Mouse (Mus musculus) liver, embryonic 11.5 days (tissue): Measurements from ENCODE around the gene Cdk5rap3. TPM values are rescaled to one million over a fixed set of nuclear protein-coding genes. Genes with fewer than 3 reads are reported as not detected.

Source experiments
- ATAC-seq: fragments of 200-750 bp; cut with Nextera tagmentation; replicated peaks from 2 replicates; pipeline ENCODE4 v1.8.0; 2017; ENCODE audit warnings: moderate number of reproducible peaks, mild to moderate bottlenecking, moderate TSS enrichment, moderate library complexity; ENCODE audit not compliant: low FRiP score
- DNase-seq: peaks from one replicate; pipeline ENCODE4 v3.0.0-alpha.2; 2017; ENCODE audit warnings: low spot score
- H3K27ac ChIP-seq: fragments of 300-500 bp; sonication (generic); 2 replicates; pipeline ENCODE4 v1.5.1; 2014; ENCODE audit warnings: mild to moderate bottlenecking, low read depth, low read length, control low read depth
- H3K27me3 ChIP-seq: fragments of 300-500 bp; sonication (generic); replicated peaks from 2 replicates; pipeline ENCODE4 v1.6.1; 2014; ENCODE audit warnings: low read length, mixed read lengths; ENCODE audit not compliant: control insufficient read depth, insufficient read depth
- H3K36me3 ChIP-seq: fragments of 300-500 bp; sonication (generic); 2 replicates; pipeline ENCODE4 v1.6.1; 2014; ENCODE audit warnings: mild to moderate bottlenecking, low read length, moderate library complexity, mixed read lengths; ENCODE audit not compliant: control insufficient read depth, insufficient read depth
- H3K4me1 ChIP-seq: fragments of 300-500 bp; sonication (generic); replicated peaks from 2 replicates; pipeline ENCODE4 v1.6.1; 2014; ENCODE audit warnings: low read length, mixed read lengths; ENCODE audit not compliant: control insufficient read depth, insufficient read depth
- H3K4me2 ChIP-seq: fragments of 300-500 bp; sonication (generic); 2 replicates; pipeline ENCODE4 v1.6.1; 2014; ENCODE audit warnings: mild to moderate bottlenecking, control low read depth, moderate library complexity
- H3K4me3 ChIP-seq: fragments of 300-500 bp; sonication (generic); 2 replicates; pipeline ENCODE4 v1.5.1; 2014; ENCODE audit warnings: low read depth, low read length, control low read depth
- H3K9ac ChIP-seq: fragments of 300-500 bp; sonication (generic); 2 replicates; pipeline ENCODE4 v1.6.1; 2014; ENCODE audit warnings: low read depth, low read length, control low read depth
- H3K9me3 ChIP-seq: fragments of 300-500 bp; sonication (generic); 2 replicates; pipeline ENCODE4 v1.6.1; 2016; ENCODE audit warnings: low read length, inconsistent platforms, mixed read lengths; ENCODE audit not compliant: control insufficient read depth
- WGBS: fragments of 180-500 bp; shearing (Covaris S2); extraction: QIAGEN DNeasy Blood & Tissue Kit; methylation state at CpG from one replicate; pipeline ENCODE4 v1.1.7; 2014; 5-methylcytosine and 5-hydroxymethylcytosine counted together
- polyA plus RNA-seq: library from polyadenylated mRNA; unstranded; fragments of >200 nt; fragmentation: Nextera tagmentation; extraction: Ambion mirVana; gene quantifications from 2 replicates; pipeline ENCODE4 v1.2.1, GENCODE M21; 2014

Gene Cdk5rap3
- polyA plus RNA-seq, 1 experiment from 2014 or later = 69.6 TPM

- Histone ChIP-seq H3K4me3 (no peak overlapping the region), H3K27me3 (peaks cover 35% of the 10 kb centered on the region), H3K36me3 (no peaks in the 10 kb centered on the region), H3K27ac (peak overlapping the region; percentile 54), H3K4me1 (peaks cover 34% of the 10 kb centered on the region), H3K9me3 (no peaks in the 10 kb centered on the region), H3K4me2 (peak overlapping the region; percentile 66), H3K9ac (no peak overlapping the region)
- DNase-seq (no peak), ATAC-seq (no peak)
- 19% methylated on average over 13 of the region's 13 CpGs for WGBS
These were observed 39.8 kb downstream of the Cdk5rap3 start for GRCm38 (mm10) chr11:96876300-96877040.

DNA sequence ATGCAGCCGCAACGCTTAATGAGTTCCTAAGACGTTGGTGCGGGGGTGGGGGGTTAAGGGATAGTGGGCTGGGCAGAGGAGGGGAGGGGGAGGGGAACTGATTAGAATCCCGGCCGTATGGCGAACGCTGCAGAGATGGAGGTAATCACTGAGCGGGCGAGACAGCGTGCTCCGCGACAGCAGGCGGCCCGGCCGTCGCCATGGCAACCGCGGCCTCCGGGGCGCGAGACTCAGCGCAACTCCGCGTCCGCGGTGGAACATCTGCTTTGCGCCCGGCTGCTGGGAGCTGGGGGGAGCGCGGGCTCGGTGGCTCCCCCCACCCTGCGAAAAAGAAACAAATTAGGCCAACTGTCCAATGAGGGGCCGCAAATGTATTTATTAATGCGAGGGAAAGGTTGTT is 40.6 kb downstream of the Cdk5rap3 start:
- Histone ChIP-seq H3K27me3 (peaks cover 35% of the 10 kb centered on the region), H3K4me1 (peaks cover 34% of the 10 kb centered on the region), H3K9ac (no peak overlapping the region), H3K36me3 (no peaks in the 10 kb centered on the region), H3K4me3 (peak overlapping the region; percentile 34), H3K27ac (no peak overlapping the region; the same call in 1 of the 2 replicates), H3K4me2 (peak overlapping the region; percentile 66), H3K9me3 (no peaks in the 10 kb centered on the region)
- DNase-seq (peak; percentile 79), ATAC-seq (0 out of 2 replicates have a peak, but pooled peaks have one; percentile 34)
- 1% methylated on average over 35 of the region's 35 CpGs for WGBS

GRCm38 (mm10) chr11:96875270-96875669 is 41.0 kb downstream of the Cdk5rap3 start:
- peak overlapping the region; percentile 66 for H3K4me2 ChIP-seq
- DNase-seq (no peak), ATAC-seq (no peak)
- H3K4me1 ChIP-seq = peaks cover 34% of the 10 kb centered on the region
- WGBS = 26% methylated on average over 4 of the region's 4 CpGs
- H3K9me3 ChIP-seq = no peaks in the 10 kb centered on the region
- no peak overlapping the region for H3K27ac ChIP-seq
- peaks cover 35% of the 10 kb centered on the region for H3K27me3 ChIP-seq
- H3K36me3 ChIP-seq = no peaks in the 10 kb centered on the region
- no peak overlapping the region for H3K9ac ChIP-seq
- H3K4me3 ChIP-seq = peak overlapping the region; percentile 34

DNA sequence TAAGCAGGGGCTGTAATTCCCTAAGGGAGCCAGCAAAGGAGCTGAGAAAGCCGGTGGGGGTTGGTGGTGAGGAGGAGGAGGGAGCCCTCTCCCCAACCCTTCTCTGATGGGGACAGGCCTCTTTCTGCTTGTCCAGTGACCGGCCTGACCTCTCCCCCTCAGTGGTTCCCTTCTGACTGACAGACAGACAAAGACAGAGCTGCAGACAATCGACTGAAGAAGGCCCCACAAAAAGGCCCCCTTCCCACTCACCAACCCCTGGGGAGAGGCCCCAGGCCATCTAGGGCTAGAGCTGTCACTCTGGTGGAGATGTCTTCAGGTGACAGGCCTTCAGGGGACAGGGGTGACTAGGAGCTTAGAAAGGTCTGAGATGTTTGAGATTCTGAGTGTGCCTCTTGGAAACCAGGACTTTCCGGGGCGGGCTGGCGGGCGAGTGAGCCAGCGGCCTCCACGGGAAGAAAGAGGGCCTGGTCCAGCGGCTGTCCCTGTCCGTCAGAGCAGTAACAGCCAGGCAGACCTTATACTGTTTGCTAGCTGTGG is 42.6 kb downstream of the Cdk5rap3 start:
- 35% methylated on average over 11 of the region's 11 CpGs for WGBS
- H3K4me3 ChIP-seq = no peak overlapping the region
- peak overlapping the region; percentile 57; the same call in 1 of the 2 replicates for H3K27ac ChIP-seq
- no peaks in the 10 kb centered on the region for H3K9me3 ChIP-seq
- H3K9ac ChIP-seq = no peak overlapping the region
- H3K36me3 ChIP-seq = no peaks in the 10 kb centered on the region
- H3K27me3 ChIP-seq = peaks cover 35% of the 10 kb centered on the region
- peaks cover 27% of the 10 kb centered on the region for H3K4me1 ChIP-seq
- ATAC-seq = no peak
- no peak overlapping the region for H3K4me2 ChIP-seq
- no peak for DNase-seq

DNA sequence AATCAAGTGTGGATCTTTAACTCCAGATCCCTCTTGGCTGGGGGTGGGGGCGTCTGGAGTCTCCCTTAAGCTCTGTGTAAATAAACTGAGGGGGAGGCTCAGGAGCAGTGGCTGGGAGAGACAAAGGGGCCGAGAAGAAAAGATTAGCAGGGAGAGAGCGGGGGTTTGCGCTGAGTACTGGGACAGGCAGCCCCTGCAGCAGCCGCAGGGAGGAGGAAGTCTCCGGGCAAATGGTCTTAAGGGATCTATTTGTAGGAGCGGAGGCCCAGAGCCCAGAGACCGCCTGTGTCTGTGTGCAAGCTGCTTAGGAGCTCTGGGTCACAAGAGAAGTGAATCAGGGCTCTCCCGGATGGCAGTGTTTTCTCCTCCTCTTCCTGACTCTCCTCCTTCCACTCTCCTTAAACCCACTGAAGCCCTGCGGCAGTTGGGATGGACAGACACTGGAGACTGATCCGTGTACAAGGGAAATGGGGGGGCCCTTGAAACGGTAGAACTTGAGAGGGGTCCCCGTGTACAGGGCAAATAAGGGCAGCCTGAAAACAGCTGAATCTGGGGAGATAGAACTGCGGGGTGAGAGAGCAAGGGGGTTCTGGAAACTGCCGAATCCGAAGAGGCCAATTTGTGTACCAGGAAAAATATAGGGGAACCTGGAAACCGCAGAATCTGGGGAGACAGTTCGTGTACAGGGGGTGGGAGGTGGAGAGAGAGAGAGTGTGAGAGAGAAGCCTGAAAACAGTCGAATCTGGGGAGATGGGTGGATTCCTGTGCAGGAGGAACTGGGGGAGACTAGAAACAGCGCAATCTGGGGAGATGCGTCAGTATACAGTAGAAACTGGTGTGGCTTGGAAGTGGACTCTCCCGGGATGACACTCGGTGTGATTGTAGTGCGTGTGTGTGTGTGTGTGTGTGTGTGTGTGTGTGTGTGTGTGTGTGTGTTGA is 43.6 kb downstream of the Cdk5rap3 start:
- no peaks in the 10 kb centered on the region for H3K36me3 ChIP-seq
- peaks cover 35% of the 10 kb centered on the region for H3K27me3 ChIP-seq
- WGBS = 7% methylated on average over 24 of the region's 24 CpGs
- DNase-seq = no peak
- no peak overlapping the region for H3K4me3 ChIP-seq
- H3K4me1 ChIP-seq = peaks cover 23% of the 10 kb centered on the region
- no peak overlapping the region for H3K9ac ChIP-seq
- no peak for ATAC-seq
- H3K9me3 ChIP-seq = no peaks in the 10 kb centered on the region
- peak overlapping the region; percentile 57; the same call in 1 of the 2 replicates for H3K27ac ChIP-seq
- 0 out of 2 replicates have a peak overlapping the region, but pooled peaks have one; percentile 16 for H3K4me2 ChIP-seq

DNA sequence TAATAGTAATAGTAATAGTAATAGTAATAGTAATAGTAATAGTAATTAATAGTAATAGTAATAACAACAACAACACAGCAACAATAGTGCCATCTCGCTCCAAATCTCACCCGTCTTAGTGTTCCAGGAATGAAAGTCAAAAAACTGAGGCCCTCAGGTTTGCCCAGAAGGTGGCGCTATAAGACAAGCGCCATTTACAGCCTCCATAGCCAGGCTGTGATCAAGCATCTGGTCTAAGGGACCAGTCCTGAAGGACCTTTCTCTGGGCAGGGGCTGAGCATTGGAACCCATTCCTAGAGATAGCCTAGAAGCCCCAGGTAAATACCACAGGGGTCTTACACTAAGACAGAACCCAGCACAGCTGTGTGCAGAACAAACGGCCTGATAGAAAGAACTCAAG is 49.1 kb downstream of the Cdk5rap3 start:
- WGBS = 15% methylated on average over 5 of the region's 5 CpGs
- no peak overlapping the region for H3K4me3 ChIP-seq
- no peak overlapping the region for H3K9ac ChIP-seq
- no peaks in the 10 kb centered on the region for H3K36me3 ChIP-seq
- no peak overlapping the region for H3K4me2 ChIP-seq
- DNase-seq (no peak), ATAC-seq (no peak)
- no peaks in the 10 kb centered on the region; the same call in 1 of the 2 replicates for H3K4me1 ChIP-seq
- H3K9me3 ChIP-seq = no peaks in the 10 kb centered on the region
- H3K27ac ChIP-seq = no peak overlapping the region
- H3K27me3 ChIP-seq = peaks cover 8% of the 10 kb centered on the region

GRCm38 (mm10) chr11:96863206-96863995 is 52.9 kb downstream of the Cdk5rap3 start:
- 37% methylated on average over 26 of the region's 26 CpGs for WGBS
- Histone ChIP-seq H3K36me3 (no peaks in the 10 kb centered on the region), H3K27me3 (peaks cover 8% of the 10 kb centered on the region), H3K27ac (no peak overlapping the region), H3K9ac (no peak overlapping the region), H3K4me1 (peaks cover 2% of the 10 kb centered on the region), H3K4me2 (peak overlapping the region; percentile 28), H3K9me3 (no peaks in the 10 kb centered on the region), H3K4me3 (no peak overlapping the region)
- ATAC-seq = no peak
- no peak for DNase-seq

GRCm38 (mm10) chr11:96862534-96862933 is 53.8 kb downstream of the Cdk5rap3 start:
- WGBS = 79% methylated on average over 12 of the region's 12 CpGs
- H3K9ac ChIP-seq = no peak overlapping the region
- no peaks in the 10 kb centered on the region for H3K9me3 ChIP-seq
- H3K4me2 ChIP-seq = peak overlapping the region; percentile 92
- no peak for ATAC-seq
- H3K36me3 ChIP-seq = no peaks in the 10 kb centered on the region
- H3K4me1 ChIP-seq = peaks cover 2% of the 10 kb centered on the region
- peaks cover 8% of the 10 kb centered on the region for H3K27me3 ChIP-seq
- H3K27ac ChIP-seq = no peak overlapping the region
- no peak for DNase-seq
- no peak overlapping the region for H3K4me3 ChIP-seq
